Mouse (Mus musculus) midbrain, embryonic 16.5 days (tissue): ENCODE results near the gene Trim31. TPM values are rescaled to one million over a fixed set of nuclear protein-coding genes. Genes with fewer than 3 reads are reported as not detected.

Experiments
- ATAC-seq: fragments of 200-750 bp; cut with Nextera tagmentation; 2 replicates; pipeline ENCODE4 v1.8.0; 2017; ENCODE audit warnings: moderate TSS enrichment
- H3K27ac ChIP-seq: fragments of 300-500 bp; sonication (generic); 2 replicates; pipeline ENCODE4 v1.5.1; 2014; ENCODE audit warnings: mild to moderate bottlenecking, low read length, mixed read lengths
- H3K27me3 ChIP-seq: fragments of 300-500 bp; sonication (generic); 2 replicates; pipeline ENCODE4 v1.6.1; 2014; ENCODE audit warnings: low read depth, low read length, mixed read lengths; ENCODE audit not compliant: control insufficient read depth, insufficient read depth
- H3K36me3 ChIP-seq: fragments of 300-500 bp; sonication (generic); 2 replicates; pipeline ENCODE4 v1.6.1; 2014; ENCODE audit warnings: mild to moderate bottlenecking, low read length, moderate library complexity, mixed read lengths; ENCODE audit not compliant: control insufficient read depth, insufficient read depth
- H3K4me1 ChIP-seq: fragments of 300-500 bp; sonication (generic); 2 replicates; pipeline ENCODE4 v1.6.1; 2014; ENCODE audit warnings: mild to moderate bottlenecking, low read length, mixed read lengths; ENCODE audit not compliant: control insufficient read depth, insufficient read depth
- H3K4me2 ChIP-seq: fragments of 300-500 bp; sonication (generic); 2 replicates; pipeline ENCODE4 v1.6.1; 2014; ENCODE audit warnings: mild to moderate bottlenecking, low read length, mixed read lengths
- H3K4me3 ChIP-seq: fragments of 300-500 bp; sonication (generic); 2 replicates; pipeline ENCODE4 v1.5.1; 2014; ENCODE audit warnings: low read depth, mild to moderate bottlenecking, low read length, moderate library complexity, mixed read lengths
- H3K9ac ChIP-seq: fragments of 300-500 bp; sonication (generic); 2 replicates; pipeline ENCODE4 v1.6.1; 2014; ENCODE audit warnings: low read depth, low read length, mixed read lengths
- H3K9me3 ChIP-seq: fragments of 300-500 bp; sonication (generic); replicated peaks from 2 replicates; pipeline ENCODE4 v1.6.1; 2014; ENCODE audit warnings: mild to moderate bottlenecking, low read length, mixed read lengths; ENCODE audit not compliant: control insufficient read depth, poor library complexity, severe bottlenecking
- WGBS: fragments of 180-500 bp; shearing (Covaris S2); extraction: QIAGEN DNeasy Blood & Tissue Kit; methylation state at CpG from one replicate; pipeline ENCODE4 v1.1.7; 2014; 5-methylcytosine and 5-hydroxymethylcytosine counted together
- polyA plus RNA-seq: library from polyadenylated mRNA; unstranded; fragments of >200 nt; fragmentation: Nextera tagmentation; extraction: Ambion mirVana; gene quantifications from 2 replicates; pipeline ENCODE4 v1.2.1, GENCODE M21; 2015

Trim31 gene
- polyA plus RNA-seq, 1 experiment from 2014 or later, result not detected

DNA sequence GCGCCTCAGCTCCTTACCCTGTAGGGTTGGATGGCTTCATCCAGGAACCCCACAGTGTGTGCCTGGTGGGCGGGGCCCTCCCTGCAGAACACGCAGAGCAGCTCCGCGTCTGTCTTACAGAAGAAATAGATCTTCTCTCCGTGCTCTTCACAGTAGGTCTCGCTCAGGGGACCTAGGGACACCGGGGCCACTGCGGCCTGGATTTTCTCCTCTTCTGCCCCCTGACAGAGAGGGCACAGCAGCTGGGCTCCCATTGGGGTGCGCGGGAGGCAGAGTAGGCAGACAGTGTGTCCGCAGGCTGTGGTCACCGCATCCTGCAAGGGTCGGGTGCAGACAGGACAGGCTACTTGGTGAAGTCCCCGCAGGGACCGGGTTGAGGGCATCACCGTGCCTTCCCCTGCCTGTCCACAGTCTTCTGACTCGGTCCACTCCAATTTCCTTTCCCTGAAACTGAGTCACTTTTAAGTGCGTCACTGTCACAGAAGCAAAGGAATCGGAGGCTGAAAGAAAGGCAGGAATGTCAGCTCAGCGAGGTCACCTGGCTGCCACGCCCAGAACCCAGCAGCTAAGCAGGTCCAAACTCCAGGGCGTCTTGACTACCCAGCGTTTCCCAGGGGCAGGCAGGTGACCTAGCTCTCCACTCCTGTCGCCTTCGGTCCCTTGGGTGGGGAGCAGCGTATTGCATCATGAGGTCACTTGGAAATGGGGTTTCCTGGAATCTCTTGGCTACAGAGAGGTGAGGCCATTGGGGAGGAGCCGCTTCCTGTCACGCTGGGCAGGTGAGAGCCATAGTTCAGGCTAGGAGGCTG lies 31.0 kb upstream of the Trim31 start, which contains the start of gene Trim15:
TSS of gene Trim15 (minus strand) at position 492 of the 809 bp plus-strand sequence.
- peak within 1 kb of the TSS; percentile 37 for H3K4me3 ChIP-seq
- H3K27me3 ChIP-seq, result peaks cover 14% of the 10 kb centered on the region
- ATAC-seq, result peak; percentile 44; the same call in 1 of the 2 replicates
- H3K27ac ChIP-seq, result no peak within 1 kb of the TSS
- peak within 1 kb of the TSS; percentile 66 for H3K4me2 ChIP-seq
- no peaks in the 10 kb centered on the region for H3K36me3 ChIP-seq
- WGBS, result 22% methylated on average over 29 of the region's 29 CpGs
- 0 out of 2 replicates have a peak, but pooled peaks cover 3% of the 10 kb centered on the region for H3K4me1 ChIP-seq
- H3K9ac ChIP-seq, result peak within 1 kb of the TSS; percentile 56
- no peaks in the 10 kb centered on the region for H3K9me3 ChIP-seq

GRCm38 (mm10) chr17:36868836-36869235 lies 29.1 kb upstream of the Trim31 start:
- no peak for ATAC-seq
- no peaks in the 10 kb centered on the region for H3K9me3 ChIP-seq
- H3K27me3 ChIP-seq, result peaks cover 14% of the 10 kb centered on the region
- H3K4me2 ChIP-seq, result no peak overlapping the region
- no peak overlapping the region for H3K27ac ChIP-seq
- H3K36me3 ChIP-seq, result no peaks in the 10 kb centered on the region
- no peak overlapping the region for H3K9ac ChIP-seq
- 0 out of 2 replicates have a peak, but pooled peaks cover 3% of the 10 kb centered on the region for H3K4me1 ChIP-seq
- no peak overlapping the region for H3K4me3 ChIP-seq
- WGBS, result 88% methylated on average over 2 of the region's 2 CpGs

DNA sequence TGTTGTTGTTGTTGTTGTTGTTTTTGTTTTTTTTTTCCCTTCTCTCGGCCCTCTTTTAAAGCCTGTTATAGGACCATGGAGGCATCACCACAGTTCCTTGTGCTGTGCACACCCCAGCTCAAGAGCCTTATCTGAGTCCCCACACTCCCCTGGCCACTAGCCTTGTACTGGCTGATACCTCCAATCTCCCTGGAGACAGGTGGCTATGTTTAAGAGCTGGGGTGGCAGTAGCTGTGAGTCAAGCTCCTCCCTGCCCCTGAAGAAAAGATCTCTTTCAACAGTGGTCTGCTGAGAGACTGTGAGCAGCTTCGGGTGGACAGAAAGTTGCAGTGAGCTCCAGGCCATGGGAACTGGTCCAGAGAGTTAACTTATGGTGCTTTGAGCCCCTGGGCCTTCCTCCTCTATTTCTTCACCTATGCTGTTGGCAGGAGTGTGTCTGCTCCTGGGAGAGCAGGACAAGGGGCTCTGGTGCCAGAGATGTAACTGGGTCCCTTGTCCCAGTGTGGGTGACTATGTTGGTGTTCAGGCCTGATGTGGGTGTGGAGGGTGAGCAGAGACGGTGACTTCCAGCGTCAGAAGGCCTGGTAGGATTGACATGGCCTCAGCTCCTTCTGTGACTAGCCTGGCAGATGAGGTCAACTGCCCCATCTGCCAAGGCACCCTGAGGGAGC lies 28.5 kb upstream of the Trim31 start, which contains the start of gene Trim10:
TSS of gene Trim10 (plus strand) at position 291 of the 671 bp plus-strand sequence.
- H3K4me2 ChIP-seq, result no peak within 1 kb of the TSS
- ATAC-seq, result no peak
- H3K4me1 ChIP-seq, result 0 out of 2 replicates have a peak, but pooled peaks cover 3% of the 10 kb centered on the region
- H3K9ac ChIP-seq, result no peak within 1 kb of the TSS
- no peaks in the 10 kb centered on the region for H3K9me3 ChIP-seq
- no peak within 1 kb of the TSS for H3K4me3 ChIP-seq
- peaks cover 14% of the 10 kb centered on the region for H3K27me3 ChIP-seq
- no peaks in the 10 kb centered on the region for H3K36me3 ChIP-seq
- H3K27ac ChIP-seq, result no peak within 1 kb of the TSS
- 80% methylated on average over 4 of the region's 4 CpGs for WGBS

GRCm38 (mm10) chr17:36869955-36870810 lies 27.7 kb upstream of the Trim31 start:
- Histone ChIP-seq H3K9me3 (no peaks in the 10 kb centered on the region), H3K27me3 (peaks cover 10% of the 10 kb centered on the region), H3K4me3 (no peak overlapping the region), H3K36me3 (no peaks in the 10 kb centered on the region), H3K9ac (no peak overlapping the region), H3K27ac (no peak overlapping the region), H3K4me2 (no peak overlapping the region), H3K4me1 (0 out of 2 replicates have a peak, but pooled peaks cover 3% of the 10 kb centered on the region)
- 80% methylated on average over 25 of the region's 25 CpGs for WGBS
- ATAC-seq, result no peak

DNA sequence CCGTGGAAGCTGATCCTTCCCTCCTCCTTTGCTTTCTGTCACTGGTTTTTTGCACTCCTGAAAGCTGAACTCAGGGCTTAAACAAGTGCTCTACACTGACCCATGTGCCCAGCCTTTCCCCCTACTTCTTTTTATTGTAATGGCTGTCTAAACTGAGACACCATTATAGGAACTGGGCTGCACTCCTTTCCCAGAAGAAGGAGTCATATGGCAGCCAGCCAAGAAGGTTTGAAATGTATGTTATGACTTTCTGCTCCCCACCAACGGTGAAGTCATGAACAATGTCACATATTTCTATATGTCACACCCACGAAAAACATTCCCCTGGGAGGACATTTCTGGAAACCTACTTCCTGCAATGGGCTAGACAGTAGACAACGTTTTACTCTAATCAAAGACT lies 23.3 kb upstream of the Trim31 start:
- H3K27me3 ChIP-seq, result no peaks in the 10 kb centered on the region
- no peaks in the 10 kb centered on the region for H3K36me3 ChIP-seq
- H3K27ac ChIP-seq, result no peak overlapping the region
- no peaks in the 10 kb centered on the region for H3K4me1 ChIP-seq
- H3K9me3 ChIP-seq, result no peaks in the 10 kb centered on the region
- H3K4me3 ChIP-seq, result no peak overlapping the region
- H3K9ac ChIP-seq, result no peak overlapping the region
- 77% methylated on average over 4 of the region's 4 CpGs for WGBS
- H3K4me2 ChIP-seq, result no peak overlapping the region
- no peak for ATAC-seq

DNA sequence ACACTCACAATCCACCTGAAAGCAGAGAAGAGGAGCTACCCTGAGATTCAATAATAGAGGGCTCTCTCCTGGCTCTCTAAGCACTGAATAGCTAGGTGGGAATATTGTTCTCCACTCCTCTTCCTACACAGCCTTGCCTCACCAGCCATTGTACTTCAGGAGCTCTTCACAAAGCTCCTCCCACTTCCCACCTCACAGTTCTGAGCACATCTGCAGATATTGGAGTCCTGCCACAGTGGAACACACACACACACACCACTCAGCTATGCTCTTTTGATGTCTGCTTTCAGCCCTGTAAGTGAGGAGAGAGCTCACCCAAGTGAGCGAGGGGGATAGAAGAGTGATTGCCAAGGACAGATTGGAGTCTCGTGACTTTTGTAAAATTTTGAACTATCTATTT lies 14.6 kb upstream of the Trim31 start:
- Histone ChIP-seq H3K9ac (no peak overlapping the region), H3K27ac (no peak overlapping the region), H3K4me1 (no peaks in the 10 kb centered on the region), H3K27me3 (no peaks in the 10 kb centered on the region), H3K4me2 (no peak overlapping the region), H3K4me3 (no peak overlapping the region), H3K36me3 (no peaks in the 10 kb centered on the region), H3K9me3 (no peaks in the 10 kb centered on the region)
- WGBS, result 70% methylated on average over 2 of the region's 2 CpGs
- no peak for ATAC-seq

GRCm38 (mm10) chr17:36885132-36885790 lies 12.7 kb upstream of the Trim31 start:
- Histone ChIP-seq H3K9me3 (no peaks in the 10 kb centered on the region), H3K4me1 (no peaks in the 10 kb centered on the region), H3K27ac (no peak overlapping the region), H3K9ac (no peak overlapping the region), H3K27me3 (no peaks in the 10 kb centered on the region), H3K4me2 (no peak overlapping the region), H3K36me3 (no peaks in the 10 kb centered on the region), H3K4me3 (no peak overlapping the region)
- no peak for ATAC-seq
- 95% methylated on average over 12 of the region's 12 CpGs for WGBS

GRCm38 (mm10) chr17:36890073-36890903 lies 7.6 kb upstream of the Trim31 start, which contains the start of gene Trim40:
Gene Trim40, minus strand, starts transcription at chr17:36890123.
- Histone ChIP-seq H3K9ac (no peak within 1 kb of the TSS), H3K36me3 (no peaks in the 10 kb centered on the region), H3K4me3 (no peak within 1 kb of the TSS), H3K27ac (no peak within 1 kb of the TSS), H3K4me2 (no peak within 1 kb of the TSS), H3K4me1 (no peaks in the 10 kb centered on the region), H3K27me3 (no peaks in the 10 kb centered on the region), H3K9me3 (no peaks in the 10 kb centered on the region)
- ATAC-seq, result no peak
- WGBS, result 92% methylated on average over 5 of the region's 5 CpGs
